Mouse (Mus musculus) adrenal gland, adult 2 months (tissue): ENCODE data around the gene Diexf. TPM values are rescaled to one million over a fixed set of nuclear protein-coding genes. Genes with fewer than 3 reads are reported as not detected.
A peak's percentile ranks its signal among the peaks of the same experiment; 100 is the strongest.

ENCODE experiments used
- DNase-seq: peaks from one replicate; pipeline ENCODE4 v3.0.0; 2021
- polyA plus RNA-seq: library from polyadenylated mRNA; depleted of rRNA; stranded (reverse); fragments of >200 nt; gene quantifications from 2 replicates; pipeline ENCODE4 v1.2.3, GENCODE M21; 2012
- total RNA-seq, 2 experiments: library from RNA; stranded (reverse); gene quantifications; 2 replicates each; pipeline ENCODE4 v1.2.3; 2021

Diexf gene
- total and polyA plus RNA-seq, 3 experiments, result 11.1 to 19.0 (median 12.9) TPM

- DNase-seq, result no peak
These were observed 8.6 kb upstream of the Diexf start for GRCm38 (mm10) chr1:193138669-193139068.

- no peak for DNase-seq
These were observed 8.0 kb upstream of the Diexf start for GRCm38 (mm10) chr1:193138087-193138486.

GRCm38 (mm10) chr1:193133726-193134125 lies 3.7 kb upstream of the Diexf start:
- no peak for DNase-seq

GRCm38 (mm10) chr1:193132385-193132784 lies 2.3 kb upstream of the Diexf start:
- no peak for DNase-seq

- no peak for DNase-seq
These were observed 1.4 kb upstream of the Diexf start for GRCm38 (mm10) chr1:193131311-193131948.

GRCm38 (mm10) chr1:193130839-193131238 lies 767 bp upstream of the Diexf start:
- DNase-seq, result peak; percentile 46

- DNase-seq, result no peak
These were observed 369 bp upstream of the Diexf start for GRCm38 (mm10) chr1:193130456-193130825.

- no peak for DNase-seq
These were observed 751 bp downstream of the Diexf start for GRCm38 (mm10) chr1:193129321-193129720.

- DNase-seq, result no peak
These were observed 2.0 kb downstream of the Diexf start for GRCm38 (mm10) chr1:193128055-193128454.

GRCm38 (mm10) chr1:193125835-193126234 lies 4.2 kb downstream of the Diexf start:
- no peak for DNase-seq

- no peak for DNase-seq
These were observed 6.8 kb downstream of the Diexf start for GRCm38 (mm10) chr1:193123290-193123689.

- no peak for DNase-seq
These were observed 7.3 kb downstream of the Diexf start for GRCm38 (mm10) chr1:193122793-193123192.

- DNase-seq, result no peak
These were observed 18.0 kb downstream of the Diexf start for GRCm38 (mm10) chr1:193112093-193112492.

- no peak for DNase-seq
These were observed 27.1 kb downstream of the Diexf start for GRCm38 (mm10) chr1:193102996-193103395.

GRCm38 (mm10) chr1:193102556-193102955 lies 27.5 kb downstream of the Diexf start:
- peak; percentile 49 for DNase-seq

GRCm38 (mm10) chr1:193102029-193102428 lies 28.0 kb downstream of the Diexf start:
- no peak for DNase-seq

- no peak for DNase-seq
These were observed 31.1 kb downstream of the Diexf start for GRCm38 (mm10) chr1:193098946-193099345.

- DNase-seq, result peak; percentile 72
These were observed 36.5 kb downstream of the Diexf start for GRCm38 (mm10) chr1:193093596-193093995.

- DNase-seq, result no peak
These were observed 37.3 kb downstream of the Diexf start for GRCm38 (mm10) chr1:193092771-193093170.

- no peak for DNase-seq
These were observed 39.2 kb downstream of the Diexf start for GRCm38 (mm10) chr1:193090894-193091293.

- DNase-seq, result peak; percentile 84
These were observed 39.7 kb downstream of the Diexf start for GRCm38 (mm10) chr1:193090211-193090871.

- DNase-seq, result peak; percentile 58
These were observed 40.4 kb downstream of the Diexf start for GRCm38 (mm10) chr1:193089683-193090082.

- no peak for DNase-seq
These were observed 40.9 kb downstream of the Diexf start for GRCm38 (mm10) chr1:193089211-193089610.
